Mouse (Mus musculus): Measurements from ENCODE around the gene Neurod4. TPM values are rescaled to one million over a fixed set of nuclear protein-coding genes. Genes with fewer than 3 reads are reported as not detected.

The Neurod4 gene
- not detected in 2 replicates for polyA plus RNA-seq (2012; rRNA removed; ENCODE audit: low replicate concordance)

GRCm38 (mm10) chr10:130280066-130280465 lies at the start of gene Neurod4:
Gene Neurod4 (minus strand): TSS chr10:130280240.

GRCm38 (mm10) chr10:130322637-130323036 lies 42.6 kb upstream of the Neurod4 start, which contains the start of gene Tespa1:
Gene Tespa1 (plus strand): TSS chr10:130322870.

Other genes starting within 250 kb of the Neurod4 start
- not detected in 2 replicates for gene Olfr821, start 249.9 kb downstream of the Neurod4 start, polyA plus RNA-seq (2012; rRNA removed; ENCODE audit: low replicate concordance)
- not detected in 2 replicates for gene Olfr822, start 209.0 kb downstream of the Neurod4 start, polyA plus RNA-seq (2012; rRNA removed; ENCODE audit: low replicate concordance)
- not detected in 2 replicates for gene Olfr823, start 164.9 kb downstream of the Neurod4 start, polyA plus RNA-seq (2012; rRNA removed; ENCODE audit: low replicate concordance)
- gene Olfr824, start 150.2 kb downstream of the Neurod4 start, polyA plus RNA-seq (2012; rRNA removed; ENCODE audit: low replicate concordance) = not detected in 2 replicates
- not detected in 2 replicates for gene Olfr825, start 113.5 kb downstream of the Neurod4 start, polyA plus RNA-seq (2012; rRNA removed; ENCODE audit: low replicate concordance)
- not detected in 2 replicates for gene Olfr826, start 96.1 kb downstream of the Neurod4 start, polyA plus RNA-seq (2012; rRNA removed; ENCODE audit: low replicate concordance)
- gene Olfr827, start 65.8 kb downstream of the Neurod4 start, polyA plus RNA-seq (2012; rRNA removed; ENCODE audit: low replicate concordance) = not detected in 2 replicates
- 5.9 and 7.1 TPM in 2 replicates for gene Tespa1, start 42.6 kb upstream of the Neurod4 start, polyA plus RNA-seq (2012; rRNA removed; ENCODE audit: low replicate concordance)
- gene Vmn2r84, start 114.1 kb upstream of the Neurod4 start, polyA plus RNA-seq (2012; rRNA removed; ENCODE audit: low replicate concordance) = not detected in 2 replicates
- gene Vmn2r85, start 149.5 kb upstream of the Neurod4 start, polyA plus RNA-seq (2012; rRNA removed; ENCODE audit: low replicate concordance) = not detected in 2 replicates
- gene Vmn2r86, start 175.8 kb upstream of the Neurod4 start, polyA plus RNA-seq (2012; rRNA removed; ENCODE audit: low replicate concordance) = not detected in 2 replicates
- gene Vmn2r87, start 217.2 kb upstream of the Neurod4 start, polyA plus RNA-seq (2012; rRNA removed; ENCODE audit: low replicate concordance) = not detected in 2 replicates

Data from mammary gland, adult 2 months (tissue).